Mouse (Mus musculus): ENCODE results near the gene Phf7. TPM values are rescaled to one million over a fixed set of nuclear protein-coding genes. Genes with fewer than 3 reads are reported as not detected.
A peak's percentile ranks its signal among the peaks of the same experiment; 100 is the strongest.

Phf7 gene
- polyA plus RNA-seq, 1 experiment: 4.9 TPM

DNA sequence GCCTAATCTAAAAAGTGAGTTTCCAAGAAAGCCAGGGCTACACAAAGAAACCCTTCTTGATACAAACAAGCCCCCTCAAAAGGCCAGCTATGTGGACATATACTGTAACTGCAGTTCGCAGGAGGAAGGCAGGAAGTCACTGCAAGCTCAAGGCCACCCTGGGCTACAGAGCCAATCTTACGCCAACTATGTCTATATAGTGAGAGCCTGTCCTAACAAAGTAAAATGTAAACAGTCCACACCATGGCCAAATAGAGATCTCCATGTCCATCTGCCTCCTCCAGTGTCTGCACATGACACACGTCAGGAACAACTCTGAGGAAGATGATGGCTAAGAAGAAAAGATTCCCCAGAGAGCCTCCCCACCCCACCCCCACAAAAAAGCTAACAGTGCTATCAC is 51.1 kb downstream of the Phf7 start:
- no peak for DNase-seq (ENCODE audit: low read depth in 1 of 2, low spot score in 2 of 2)
- 92% methylated on average over 3 of the region's 3 CpGs for WGBS
- Histone ChIP-seq H3K36me3 (ENCODE audit: control insufficient read depth, insufficient read depth, low read length) (peaks cover 28% of the 10 kb centered on the region), H3K4me3 (ENCODE audit: extremely low read depth, insufficient read depth, insufficient read length) (no peak overlapping the region), H3K27ac (ENCODE audit: insufficient read depth, low read length) (no peak overlapping the region), H3K27me3 (ENCODE audit: control insufficient read depth, insufficient read depth, low read length) (no peaks in the 10 kb centered on the region), H3K4me1 (ENCODE audit: control insufficient read depth, insufficient read depth, insufficient read length) (peaks cover 2% of the 10 kb centered on the region; the same call in 1 of the 2 replicates)
- TF ChIP-seq CTCF (IDR thresholded peaks at IDR 0.05; ENCODE audit: extremely low read depth, insufficient read depth, insufficient read length, insufficient replicate concordance): no peak
- no peak for TF ChIP-seq POLR2A (IDR thresholded peaks at IDR 0.05; ENCODE audit: low read depth, low read length)

GRCm38 (mm10) chr14:31199599-31199998 is 51.5 kb downstream of the Phf7 start:
- Histone ChIP-seq H3K36me3 (ENCODE audit: control insufficient read depth, insufficient read depth, low read length) (peaks cover 28% of the 10 kb centered on the region), H3K27me3 (ENCODE audit: control insufficient read depth, insufficient read depth, low read length) (no peaks in the 10 kb centered on the region), H3K4me3 (ENCODE audit: extremely low read depth, insufficient read depth, insufficient read length) (no peak overlapping the region), H3K27ac (ENCODE audit: insufficient read depth, low read length) (no peak overlapping the region), H3K4me1 (ENCODE audit: control insufficient read depth, insufficient read depth, insufficient read length) (peaks cover 3% of the 10 kb centered on the region; the same call in 1 of the 2 replicates)
- 91% methylated on average over 7 of the region's 7 CpGs for WGBS
- DNase-seq (ENCODE audit: low read depth in 1 of 2, low spot score in 2 of 2): no peak
- TF ChIP-seq CTCF (IDR thresholded peaks at IDR 0.05; ENCODE audit: extremely low read depth, insufficient read depth, insufficient read length, insufficient replicate concordance): no peak
- no peak for TF ChIP-seq POLR2A (IDR thresholded peaks at IDR 0.05; ENCODE audit: low read depth, low read length)

- Histone ChIP-seq H3K36me3 (ENCODE audit: control insufficient read depth, insufficient read depth, low read length) (peaks cover 21% of the 10 kb centered on the region), H3K27me3 (ENCODE audit: control insufficient read depth, insufficient read depth, low read length) (no peaks in the 10 kb centered on the region), H3K4me1 (ENCODE audit: control insufficient read depth, insufficient read depth, insufficient read length) (peaks cover 3% of the 10 kb centered on the region; the same call in 1 of the 2 replicates), H3K27ac (ENCODE audit: insufficient read depth, low read length) (peak overlapping the region; percentile 44; the same call in 1 of the 2 replicates), H3K4me3 (ENCODE audit: extremely low read depth, insufficient read depth, insufficient read length) (no peak overlapping the region)
- TF ChIP-seq POLR2A (IDR thresholded peaks at IDR 0.05; ENCODE audit: low read depth, low read length): no peak
- TF ChIP-seq CTCF (IDR thresholded peaks at IDR 0.05; ENCODE audit: extremely low read depth, insufficient read depth, insufficient read length, insufficient replicate concordance): no peak
- DNase-seq (ENCODE audit: low read depth in 1 of 2, low spot score in 2 of 2): no peak
- 65% methylated on average over 16 of the region's 16 CpGs for WGBS
These were observed 53.3 kb downstream of the Phf7 start for GRCm38 (mm10) chr14:31197547-31198516.

GRCm38 (mm10) chr14:31195968-31196367 is 55.1 kb downstream of the Phf7 start:
- H3K4me3 ChIP-seq (ENCODE audit: extremely low read depth, insufficient read depth, insufficient read length): no peak overlapping the region
- peak in 1 of 2 experiments; percentile 23 for DNase-seq (ENCODE audit: low read depth in 1 of 2, low spot score in 2 of 2)

GRCm38 (mm10) chr14:31195521-31195920 is 55.6 kb downstream of the Phf7 start:
- Histone ChIP-seq H3K36me3 (ENCODE audit: control insufficient read depth, insufficient read depth, low read length) (peaks cover 14% of the 10 kb centered on the region), H3K4me1 (ENCODE audit: control insufficient read depth, insufficient read depth, insufficient read length) (peaks cover 3% of the 10 kb centered on the region; the same call in 1 of the 2 replicates), H3K27ac (ENCODE audit: insufficient read depth, low read length) (peak overlapping the region; percentile 78), H3K4me3 (ENCODE audit: extremely low read depth, insufficient read depth, insufficient read length) (no peak overlapping the region), H3K27me3 (ENCODE audit: control insufficient read depth, insufficient read depth, low read length) (no peaks in the 10 kb centered on the region)
- DNase-seq (ENCODE audit: low read depth in 1 of 2, low spot score in 2 of 2): no peak
- TF ChIP-seq POLR2A (IDR thresholded peaks at IDR 0.05; ENCODE audit: low read depth, low read length) (no peak), CTCF (IDR thresholded peaks at IDR 0.05; ENCODE audit: extremely low read depth, insufficient read depth, insufficient read length, insufficient replicate concordance) (no peak)
- 83% methylated on average over 4 of the region's 4 CpGs for WGBS

More at GRCm38 (mm10) chr14:31195968-31196367, 55.1 kb downstream of the Phf7 start:
- Histone ChIP-seq H3K36me3 (ENCODE audit: control insufficient read depth, insufficient read depth, low read length) (peaks cover 16% of the 10 kb centered on the region), H3K27ac (ENCODE audit: insufficient read depth, low read length) (no peak overlapping the region), H3K4me1 (ENCODE audit: control insufficient read depth, insufficient read depth, insufficient read length) (peaks cover 3% of the 10 kb centered on the region; the same call in 1 of the 2 replicates), H3K27me3 (ENCODE audit: control insufficient read depth, insufficient read depth, low read length) (no peaks in the 10 kb centered on the region)
- no peak for TF ChIP-seq CTCF (IDR thresholded peaks at IDR 0.05; ENCODE audit: extremely low read depth, insufficient read depth, insufficient read length, insufficient replicate concordance)
- TF ChIP-seq POLR2A (IDR thresholded peaks at IDR 0.05; ENCODE audit: low read depth, low read length): no peak

GRCm38 (mm10) chr14:31194891-31195513 is 56.1 kb downstream of the Phf7 start:
- WGBS: 29% methylated on average over 14 of the region's 14 CpGs
- DNase-seq (ENCODE audit: low read depth in 1 of 2, low spot score in 2 of 2): no peak
- Histone ChIP-seq H3K4me1 (ENCODE audit: control insufficient read depth, insufficient read depth, insufficient read length) (peaks cover 3% of the 10 kb centered on the region; the same call in 1 of the 2 replicates), H3K36me3 (ENCODE audit: control insufficient read depth, insufficient read depth, low read length) (peaks cover 14% of the 10 kb centered on the region), H3K27me3 (ENCODE audit: control insufficient read depth, insufficient read depth, low read length) (no peaks in the 10 kb centered on the region), H3K27ac (ENCODE audit: insufficient read depth, low read length) (peak overlapping the region; percentile 78), H3K4me3 (ENCODE audit: extremely low read depth, insufficient read depth, insufficient read length) (no peak overlapping the region)
- no peak for TF ChIP-seq CTCF (IDR thresholded peaks at IDR 0.05; ENCODE audit: extremely low read depth, insufficient read depth, insufficient read length, insufficient replicate concordance)
- TF ChIP-seq POLR2A (IDR thresholded peaks at IDR 0.05; ENCODE audit: low read depth, low read length): no peak

Measured in spleen, adult 2 months (tissue).